Mouse (Mus musculus): ENCODE measurements around the gene Olfr1263. TPM values are rescaled to one million over a fixed set of nuclear protein-coding genes. Genes with fewer than 3 reads are reported as not detected.

The Olfr1263 gene
- not detected for polyA plus RNA-seq (2015; fragmentation: Illumina TruSeq; extraction: RNeasy Lipid Tissue Mini Kit (QIAGEN cat#74804); ENCODE audit: insufficient read depth, low replicate concordance)

DNA sequence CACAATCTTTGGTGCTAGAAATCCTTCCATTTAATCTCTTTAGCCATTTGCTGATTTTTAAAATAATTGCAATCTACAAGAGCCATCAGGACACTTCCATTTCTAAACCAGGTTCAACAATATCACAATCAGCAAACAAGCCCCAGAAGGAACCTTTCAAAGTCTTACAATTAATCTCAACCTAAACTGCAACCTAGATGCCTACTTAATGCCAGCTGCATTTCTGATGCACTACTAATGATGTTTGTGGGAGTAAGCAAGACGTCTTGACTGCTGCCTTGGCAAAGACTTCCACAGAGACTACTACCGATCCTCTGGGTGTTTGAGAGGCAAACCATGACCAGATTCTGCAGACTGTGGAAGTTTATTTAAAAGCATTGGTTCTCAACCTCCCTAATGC lies at the start of gene Olfr1263:
Olfr1263 (plus strand) TSS at position 301 of the 400 bp plus-strand sequence.

DNA sequence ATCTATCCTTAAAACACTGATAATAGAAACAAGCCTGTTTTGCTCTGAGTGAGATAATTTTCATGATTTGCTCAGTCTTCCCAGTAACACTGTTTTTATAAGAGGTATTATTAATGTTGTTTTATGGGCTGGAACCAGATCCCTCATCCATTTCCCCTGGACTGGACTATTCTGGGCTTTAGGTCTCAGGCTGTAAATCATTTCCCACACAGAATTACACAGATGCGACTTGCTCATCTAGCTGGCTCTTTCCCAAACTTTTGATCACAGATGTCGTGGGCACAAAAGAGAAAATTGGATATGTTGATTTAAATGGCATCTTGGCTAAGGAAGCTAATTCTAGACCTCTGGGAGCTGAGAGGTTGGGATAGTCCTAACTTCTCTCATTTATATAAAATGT lies 37.7 kb upstream of the Olfr1263 start, which contains the start of gene Olfr1260:
Olfr1260 (plus strand) TSS at position 157 of the 400 bp plus-strand sequence.

DNA sequence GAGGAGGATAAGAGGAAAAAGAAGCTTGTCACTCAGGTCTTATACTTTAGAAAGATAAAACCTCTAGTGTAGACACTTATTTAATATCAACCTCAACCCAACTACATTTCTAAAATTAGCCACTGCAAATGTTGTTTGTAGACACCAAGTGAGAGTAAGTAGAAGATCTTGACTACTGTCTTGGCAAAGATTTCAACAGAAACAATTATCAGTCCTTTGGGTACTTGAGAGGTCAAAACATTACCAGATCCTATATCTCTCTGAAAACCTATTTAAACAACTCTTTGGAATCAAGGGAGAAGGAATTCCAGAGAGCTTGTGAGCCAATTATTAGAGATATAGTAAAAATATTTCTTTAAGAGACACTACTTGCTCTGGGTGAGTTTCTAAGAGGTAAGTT lies 21.0 kb upstream of the Olfr1263 start, which contains the start of gene Olfr1261:
Olfr1261 (plus strand) TSS at position 301 of the 400 bp plus-strand sequence.

DNA sequence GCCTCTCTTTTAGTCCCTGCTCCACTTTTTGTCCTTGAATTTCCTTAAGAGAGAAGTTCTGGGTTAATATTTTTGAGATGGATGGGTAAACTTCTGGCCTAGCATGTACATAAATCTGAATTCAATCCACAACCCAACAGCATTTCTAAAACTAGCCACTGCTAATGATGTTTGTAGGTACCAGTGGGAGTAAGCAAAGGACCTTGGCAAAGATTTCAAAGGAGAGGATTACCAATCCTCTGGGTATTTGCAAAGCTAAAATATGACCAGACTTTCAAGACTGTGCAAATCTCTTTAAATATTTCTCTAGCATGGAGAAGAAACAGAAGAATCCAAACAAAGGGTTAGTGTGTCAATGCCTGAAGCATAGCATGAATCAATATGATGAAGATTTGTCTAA lies 12.1 kb upstream of the Olfr1263 start, which contains the start of gene Olfr1262:
Olfr1262 (plus strand) TSS at position 301 of the 400 bp plus-strand sequence.

DNA sequence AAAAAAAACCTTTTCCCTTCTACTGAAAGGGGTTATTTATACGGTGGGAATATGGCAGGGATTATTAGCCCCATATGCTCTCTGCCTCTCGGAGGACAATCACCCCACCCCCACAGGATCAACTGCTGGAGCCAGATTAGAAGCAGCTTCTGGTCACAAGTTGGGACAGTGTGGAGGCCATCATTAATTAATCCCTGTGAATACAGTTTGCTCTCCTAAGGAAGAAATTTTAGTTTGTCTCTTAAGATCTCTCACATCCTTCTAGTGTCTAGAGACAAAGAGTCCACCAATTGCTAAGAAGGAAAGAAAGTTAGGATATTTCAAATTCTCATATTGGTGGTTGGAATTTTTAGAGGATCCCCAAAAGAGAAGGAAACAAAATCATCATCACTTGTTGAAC lies 13.5 kb downstream of the Olfr1263 start, which contains the start of gene Olfr1264:
Olfr1264 (minus strand) TSS at position 101 of the 400 bp plus-strand sequence.

DNA sequence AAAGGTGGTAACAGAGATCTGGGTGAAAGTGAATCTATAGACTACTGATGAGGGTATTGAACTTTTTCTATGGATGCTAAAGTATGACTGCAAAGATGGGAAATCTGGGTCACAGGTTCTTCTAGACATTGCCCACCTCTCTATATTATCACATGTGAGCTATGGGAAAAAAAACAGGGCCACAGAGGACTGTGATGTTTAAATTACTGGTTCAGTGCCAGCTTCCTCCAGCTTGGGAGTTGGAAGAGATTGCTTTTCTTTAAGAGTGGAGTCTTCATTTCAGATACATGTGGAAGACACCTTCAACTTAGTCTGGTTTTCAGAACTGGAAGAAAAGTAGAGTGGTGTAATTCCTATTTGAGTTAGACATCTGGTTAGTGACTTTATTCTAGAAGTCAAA lies 23.1 kb downstream of the Olfr1263 start, which contains the start of gene Olfr1265:
Olfr1265 (plus strand) TSS at position 301 of the 400 bp plus-strand sequence.

DNA sequence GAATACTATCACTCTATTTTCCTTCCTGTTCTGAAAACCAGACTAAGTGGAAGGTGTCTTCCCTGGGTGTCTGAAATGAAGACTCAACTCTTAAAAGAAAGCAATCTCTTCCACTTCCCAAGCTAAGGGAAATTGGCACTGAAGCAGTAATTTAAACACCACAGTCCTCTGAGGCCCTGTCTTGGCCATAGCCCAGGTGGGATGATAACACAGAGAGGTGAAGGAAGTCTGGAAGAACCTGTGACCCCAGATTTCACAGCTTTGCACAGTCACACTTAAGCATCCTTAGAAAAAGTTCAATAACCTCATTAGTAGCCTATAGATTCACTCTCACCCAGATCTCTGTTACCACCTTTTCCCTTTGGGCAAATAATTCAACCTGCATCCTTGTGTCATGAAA lies 51.6 kb downstream of the Olfr1263 start, which contains the start of gene Olfr140:
Olfr140 (minus strand) TSS at position 101 of the 400 bp plus-strand sequence.

Other genes with a start within 250 kb of the Olfr1263 start
- not detected for gene Olfr1254, start 218.5 kb upstream of the Olfr1263 start, polyA plus RNA-seq (2015; fragmentation: Illumina TruSeq; extraction: RNeasy Lipid Tissue Mini Kit (QIAGEN cat#74804); ENCODE audit: insufficient read depth, low replicate concordance)
- not detected for gene Olfr1255, start 200.1 kb upstream of the Olfr1263 start, polyA plus RNA-seq (2015; fragmentation: Illumina TruSeq; extraction: RNeasy Lipid Tissue Mini Kit (QIAGEN cat#74804); ENCODE audit: insufficient read depth, low replicate concordance)
- not detected for gene Olfr1256, start 170.6 kb upstream of the Olfr1263 start, polyA plus RNA-seq (2015; fragmentation: Illumina TruSeq; extraction: RNeasy Lipid Tissue Mini Kit (QIAGEN cat#74804); ENCODE audit: insufficient read depth, low replicate concordance)
- gene Olfr48, start 163.9 kb upstream of the Olfr1263 start, polyA plus RNA-seq (2015; fragmentation: Illumina TruSeq; extraction: RNeasy Lipid Tissue Mini Kit (QIAGEN cat#74804); ENCODE audit: insufficient read depth, low replicate concordance) = not detected
- not detected for gene Olfr1257, start 133.7 kb upstream of the Olfr1263 start, polyA plus RNA-seq (2015; fragmentation: Illumina TruSeq; extraction: RNeasy Lipid Tissue Mini Kit (QIAGEN cat#74804); ENCODE audit: insufficient read depth, low replicate concordance)
- not detected for gene Olfr1258, start 84.8 kb upstream of the Olfr1263 start, polyA plus RNA-seq (2015; fragmentation: Illumina TruSeq; extraction: RNeasy Lipid Tissue Mini Kit (QIAGEN cat#74804); ENCODE audit: insufficient read depth, low replicate concordance)
- gene Olfr1259, start 63.5 kb upstream of the Olfr1263 start, polyA plus RNA-seq (2015; fragmentation: Illumina TruSeq; extraction: RNeasy Lipid Tissue Mini Kit (QIAGEN cat#74804); ENCODE audit: insufficient read depth, low replicate concordance) = not detected
- gene Olfr1260, start 37.8 kb upstream of the Olfr1263 start, polyA plus RNA-seq (2015; fragmentation: Illumina TruSeq; extraction: RNeasy Lipid Tissue Mini Kit (QIAGEN cat#74804); ENCODE audit: insufficient read depth, low replicate concordance) = not detected
- not detected for gene Olfr1261, start 20.9 kb upstream of the Olfr1263 start, polyA plus RNA-seq (2015; fragmentation: Illumina TruSeq; extraction: RNeasy Lipid Tissue Mini Kit (QIAGEN cat#74804); ENCODE audit: insufficient read depth, low replicate concordance)
- not detected for gene Olfr1262, start 12.0 kb upstream of the Olfr1263 start, polyA plus RNA-seq (2015; fragmentation: Illumina TruSeq; extraction: RNeasy Lipid Tissue Mini Kit (QIAGEN cat#74804); ENCODE audit: insufficient read depth, low replicate concordance)
- not detected for gene Olfr1264, start 13.4 kb downstream of the Olfr1263 start, polyA plus RNA-seq (2015; fragmentation: Illumina TruSeq; extraction: RNeasy Lipid Tissue Mini Kit (QIAGEN cat#74804); ENCODE audit: insufficient read depth, low replicate concordance)
- gene Olfr1265, start 23.2 kb downstream of the Olfr1263 start, polyA plus RNA-seq (2015; fragmentation: Illumina TruSeq; extraction: RNeasy Lipid Tissue Mini Kit (QIAGEN cat#74804); ENCODE audit: insufficient read depth, low replicate concordance) = not detected
- not detected for gene Olfr140, start 51.5 kb downstream of the Olfr1263 start, polyA plus RNA-seq (2015; fragmentation: Illumina TruSeq; extraction: RNeasy Lipid Tissue Mini Kit (QIAGEN cat#74804); ENCODE audit: insufficient read depth, low replicate concordance)
- not detected for gene Olfr1269, start 109.3 kb downstream of the Olfr1263 start, polyA plus RNA-seq (2015; fragmentation: Illumina TruSeq; extraction: RNeasy Lipid Tissue Mini Kit (QIAGEN cat#74804); ENCODE audit: insufficient read depth, low replicate concordance)
- not detected for gene Olfr32, start 130.2 kb downstream of the Olfr1263 start, polyA plus RNA-seq (2015; fragmentation: Illumina TruSeq; extraction: RNeasy Lipid Tissue Mini Kit (QIAGEN cat#74804); ENCODE audit: insufficient read depth, low replicate concordance)
- not detected for gene Olfr1270, start 141.0 kb downstream of the Olfr1263 start, polyA plus RNA-seq (2015; fragmentation: Illumina TruSeq; extraction: RNeasy Lipid Tissue Mini Kit (QIAGEN cat#74804); ENCODE audit: insufficient read depth, low replicate concordance)
- not detected for gene Olfr1506, start 212.4 kb downstream of the Olfr1263 start, polyA plus RNA-seq (2015; fragmentation: Illumina TruSeq; extraction: RNeasy Lipid Tissue Mini Kit (QIAGEN cat#74804); ENCODE audit: insufficient read depth, low replicate concordance)
- not detected for gene Olfr142, start 245.5 kb downstream of the Olfr1263 start, polyA plus RNA-seq (2015; fragmentation: Illumina TruSeq; extraction: RNeasy Lipid Tissue Mini Kit (QIAGEN cat#74804); ENCODE audit: insufficient read depth, low replicate concordance)

Measured in spleen, adult 10 weeks (tissue).